Mouse (Mus musculus) activated CD4-positive, CD25-positive, alpha-beta regulatory T cell (primary cell): Measurements from ENCODE around the gene Cd200r4. TPM values are rescaled to one million over a fixed set of nuclear protein-coding genes. Genes with fewer than 3 reads are reported as not detected.

ENCODE experiments used
- polyA plus RNA-seq, 2 experiments: library from polyadenylated mRNA; unstranded; fragments of 100-300 nt; shearing (Covaris generic); gene quantifications; one replicate each; pipeline ENCODE4 v1.2.1; 2017

The Cd200r4 gene
- 10 to 100 TPM in 1 of 2 experiments, 1 to 10 TPM in 1; 1.6 to 10.1 TPM for polyA plus RNA-seq

DNA sequence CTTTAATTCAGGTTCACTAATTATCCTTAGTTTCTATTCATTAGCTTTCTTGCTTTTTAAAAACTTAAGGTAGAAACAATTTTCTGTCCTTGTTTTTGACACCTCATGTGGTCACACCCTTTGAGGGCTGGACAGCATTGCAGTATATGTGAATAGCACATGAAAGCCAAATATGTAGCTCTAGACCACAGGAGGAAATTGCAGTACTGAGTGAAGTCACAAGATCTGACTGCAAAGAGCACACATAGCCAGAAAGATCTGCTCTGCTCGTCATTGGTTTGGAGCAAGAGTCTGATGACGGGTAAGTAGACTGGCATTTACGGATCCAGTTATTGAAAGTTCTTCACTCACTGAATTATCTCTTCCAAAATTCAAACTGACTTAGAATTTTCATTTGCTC, at the start of gene Cd200r4:
Cd200r4 (plus strand) TSS at position 190 of the 400 bp plus-strand sequence.

DNA sequence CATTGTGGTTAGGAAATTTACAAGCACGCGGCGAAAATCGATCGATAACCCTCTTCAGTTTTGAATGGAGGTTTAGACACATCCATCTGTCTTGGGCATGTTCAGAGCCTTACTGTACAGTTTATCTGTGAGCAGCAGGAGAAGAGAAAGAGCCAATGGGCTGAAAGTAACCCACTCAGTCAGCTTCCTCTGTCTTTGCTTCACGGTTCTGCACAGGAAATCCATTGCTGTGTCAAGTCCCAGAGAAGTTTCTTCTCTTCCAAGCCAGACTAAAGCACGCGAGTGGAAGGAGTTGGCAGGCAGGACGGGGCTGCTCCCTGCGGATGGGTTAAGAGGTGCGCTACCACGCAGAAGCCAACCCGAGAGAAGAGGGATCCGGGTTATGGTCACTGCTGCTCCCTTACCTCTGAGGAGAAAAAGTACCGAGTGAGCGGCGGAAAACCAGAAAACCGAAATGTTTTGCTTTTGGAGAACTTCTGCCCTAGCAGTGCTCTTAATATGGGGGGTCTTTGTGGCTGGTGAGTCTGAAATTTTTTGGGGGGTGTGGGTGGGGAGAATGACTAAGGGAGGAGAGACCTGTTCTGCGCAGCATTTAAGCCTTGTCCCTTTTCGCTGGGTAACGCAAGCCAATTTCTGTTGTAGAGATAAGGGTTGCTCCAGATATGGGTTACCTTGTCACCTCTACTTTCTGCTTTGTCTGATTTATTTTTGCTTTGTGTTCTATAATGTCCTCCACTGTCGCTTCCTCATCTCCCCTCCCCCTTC, 45.8 kb upstream of the Cd200r4 start, which contains the start of gene Cd200r1:
Cd200r1 (plus strand) TSS at position 182 of the 765 bp plus-strand sequence.

DNA sequence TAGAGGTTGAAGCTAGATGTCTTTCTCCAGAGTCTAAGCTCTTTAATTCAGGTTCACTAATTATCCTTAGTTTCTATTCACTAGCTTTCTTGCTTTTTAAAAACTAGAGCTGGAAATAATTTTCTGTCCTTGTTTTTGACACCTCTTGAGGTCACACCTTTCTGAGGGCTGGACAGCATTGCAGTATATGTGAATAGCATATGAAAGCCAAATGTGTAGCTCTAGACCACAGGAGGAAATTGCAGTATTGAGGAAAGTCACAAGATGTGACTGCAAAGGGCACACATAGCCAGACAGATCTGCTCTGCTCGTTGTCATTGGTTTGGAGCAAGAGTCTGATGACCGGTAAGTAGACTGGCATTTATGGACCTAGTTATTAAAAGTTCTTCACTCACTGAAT, 55.3 kb downstream of the Cd200r4 start, which contains the start of gene Cd200r2:
Cd200r2 (plus strand) TSS at position 301 of the 400 bp plus-strand sequence.

Other genes starting within 250 kb of the Cd200r4 start
- gene Nepro, start 87.4 kb upstream of the Cd200r4 start, polyA plus RNA-seq = 1 to 10 TPM; 5.9 to 7.6 TPM
- 10 to 100 TPM; 30.2 to 32.6 TPM for gene Gtpbp8, start 65.4 kb upstream of the Cd200r4 start, polyA plus RNA-seq
- 10 to 100 TPM; 19.4 to 50.0 TPM for gene Cd200r1, start 46.0 kb upstream of the Cd200r4 start, polyA plus RNA-seq
- not detected for gene Cd200r2, start 55.4 kb downstream of the Cd200r4 start, polyA plus RNA-seq
- gene Cd200r3, start 131.9 kb downstream of the Cd200r4 start, polyA plus RNA-seq = under 1 TPM; 0.56 to 0.70 TPM